In genomic region chr10:128746972-128747645, GRCm38 (mm10) we compare ENCODE assay signal across 9 mouse cellular contexts. TPM values are rescaled to one million over a fixed set of nuclear protein-coding genes. Genes with fewer than 3 reads are reported as not detected.
DNase-seq lines count a peak whose midpoint lies in the region; ATAC-seq and TF ChIP-seq lines count a peak whose summit lies in the region.
"Had no signal": no experiment of that assay in that cellular context is flagged by ENCODE, and none has a peak within 500 bp of the region (broad histone marks: within the 10 kb centered on the region; RNA-seq: fewer than 3 reads in every experiment).

No protein-coding gene starts in this region.

- peak overlapping the region; percentile 89 for H3K4me2 ChIP-seq in kidney, embryonic 15.5 days
- peak overlapping the region; percentile 97 for H3K4me2 ChIP-seq in hindbrain, embryonic 14.5 days (replicated peaks)
- H3K4me2 ChIP-seq in midbrain, embryonic 14.5 days (ENCODE audit: low read length) = peak overlapping the region; percentile 94

- H3K9ac ChIP-seq in kidney, embryonic 15.5 days = peak overlapping the region; percentile 81
- peak overlapping the region; percentile 92 for H3K9ac ChIP-seq in hindbrain, embryonic 14.5 days
- peak overlapping the region; percentile 81 for H3K9ac ChIP-seq in midbrain, embryonic 14.5 days (replicated peaks; ENCODE audit: low read length)

- no peaks in the 10 kb centered on the region for H3K36me3 ChIP-seq in kidney, embryonic 15.5 days
- 0 out of 2 replicates have a peak, but pooled peaks cover 2% of the 10 kb centered on the region for H3K36me3 ChIP-seq in hindbrain, embryonic 14.5 days (replicated peaks; ENCODE audit: control insufficient read depth, insufficient read depth)
- 0 out of 2 replicates have a peak, but pooled peaks cover 3% of the 10 kb centered on the region for H3K36me3 ChIP-seq in midbrain, embryonic 14.5 days (ENCODE audit: control insufficient read depth, insufficient read depth, low read length)

- H3K4me1 ChIP-seq in kidney, embryonic 15.5 days = peaks cover 44% of the 10 kb centered on the region
- peaks cover 35% of the 10 kb centered on the region for H3K4me1 ChIP-seq in bone marrow macrophage, adult 2 months (ENCODE audit: control insufficient read depth, insufficient read depth, low read length)
- peaks cover 34% of the 10 kb centered on the region for H3K4me1 ChIP-seq in hindbrain, embryonic 14.5 days (replicated peaks; ENCODE audit: control insufficient read depth, insufficient read depth, low read length)
- peaks cover 44% of the 10 kb centered on the region for H3K4me1 ChIP-seq in midbrain, embryonic 14.5 days (ENCODE audit: control insufficient read depth, insufficient read depth, low read length)

- intact Hi-C loops in left cerebral cortex, postnatal 25 days (cut with DNase I) = no loop called here

- ATAC-seq in kidney, embryonic 15.5 days (replicated peaks; ENCODE audit: low FRiP score) = no peak
- ATAC-seq in hindbrain, embryonic 14.5 days (ENCODE audit: low FRiP score) = no peak
- no peak for ATAC-seq in midbrain, embryonic 14.5 days (ENCODE audit: low FRiP score, low TSS enrichment)

- H3K4me3 ChIP-seq in kidney, embryonic 15.5 days (replicated peaks) = peak overlapping the region; percentile 87
- H3K4me3 ChIP-seq in bone marrow macrophage, adult 2 months (ENCODE audit: insufficient read depth, low read length) = peak overlapping the region; percentile 86
- H3K4me3 ChIP-seq in hindbrain, embryonic 14.5 days (replicated peaks; ENCODE audit: low read length) = peak overlapping the region; percentile 65
- peak overlapping the region; percentile 52 for H3K4me3 ChIP-seq in midbrain, embryonic 14.5 days (replicated peaks; ENCODE audit: low read depth, low read length)

- peak overlapping the region; percentile 99 for H3K27ac ChIP-seq in kidney, embryonic 15.5 days
- peak overlapping the region; percentile 76 for H3K27ac ChIP-seq in bone marrow macrophage, adult 2 months (ENCODE audit: insufficient read depth, low read depth, low read length)
- H3K27ac ChIP-seq in hindbrain, embryonic 14.5 days = peak overlapping the region; percentile 94
- H3K27ac ChIP-seq in midbrain, embryonic 14.5 days (replicated peaks; ENCODE audit: low read depth, low read length) = peak overlapping the region; percentile 92; the same call in 1 of the 2 replicates

- no peak for TF ChIP-seq CTCF in bone marrow macrophage, adult 2 months (IDR thresholded peaks at IDR 0.05; ENCODE audit: low read depth, low read length)

- DNase-seq in kidney, postnatal 10 days = no peak
- DNase-seq in hindbrain, embryonic 14.5 days (ENCODE audit: low spot score) = no peak
- no peak for DNase-seq in midbrain, embryonic 14.5 days
- no peak for DNase-seq in left cerebral cortex, postnatal 25 days (ENCODE audit: low spot score in 2 of 2)
- no peak for DNase-seq in layer of hippocampus, postnatal 25 days (ENCODE audit: extremely low spot score in 1 of 2, low spot score in 1 of 2)
- DNase-seq in adrenal gland, postnatal 25 days = no peak

- WGBS in kidney, embryonic 15.5 days = 40% methylated on average over 9 of the region's 9 CpGs
- WGBS in hindbrain, embryonic 14.5 days = 42% methylated on average over 9 of the region's 9 CpGs
- WGBS in midbrain, embryonic 14.5 days = 47% methylated on average over 9 of the region's 9 CpGs

- peaks cover 14% of the 10 kb centered on the region for H3K27me3 ChIP-seq in kidney, embryonic 15.5 days
- H3K27me3 ChIP-seq in hindbrain, embryonic 14.5 days (ENCODE audit: control insufficient read depth, insufficient read depth, low read length) = peaks cover 30% of the 10 kb centered on the region
- H3K27me3 ChIP-seq in midbrain, embryonic 14.5 days (ENCODE audit: control insufficient read depth, insufficient read depth, low read length) = peaks cover 32% of the 10 kb centered on the region

- no peaks in the 10 kb centered on the region for H3K9me3 ChIP-seq in kidney, embryonic 15.5 days (replicated peaks)
- no peaks in the 10 kb centered on the region for H3K9me3 ChIP-seq in hindbrain, embryonic 14.5 days (ENCODE audit: control insufficient read depth, low read length)
- H3K9me3 ChIP-seq in midbrain, embryonic 14.5 days (ENCODE audit: control insufficient read depth, low read length) = no peaks in the 10 kb centered on the region

- TF ChIP-seq POLR2A in bone marrow macrophage, adult 2 months (IDR thresholded peaks at IDR 0.05; ENCODE audit: borderline replicate concordance, low read depth, low read length) = no peak

RNA-seq across cellular contexts. Expression of gene Pym1, which starts 0.6 kb away (rescaled TPM):
- 40.2 and 41.4 TPM in 2 replicates for polyA plus RNA-seq in kidney, embryonic 15.5 days (2015; fragmentation: Nextera tagmentation; extraction: Ambion mirVana)
- 26.1 and 33.8 TPM in 2 replicates for polyA plus RNA-seq in bone marrow macrophage, adult 2 months (2012; ENCODE audit: insufficient read depth, insufficient read length, missing spikeins)
- polyA plus RNA-seq in hindbrain, embryonic 14.5 days (2014; fragmentation: Nextera tagmentation; extraction: Ambion mirVana) = 38.6 and 42.0 TPM in 2 replicates
- polyA plus RNA-seq in midbrain, embryonic 14.5 days (2014; fragmentation: Nextera tagmentation; extraction: Ambion mirVana) = 46.7 and 60.0 TPM in 2 replicates
- 10 to 100 TPM; 28.8 to 29.5 TPM for total RNA-seq in left cerebral cortex, postnatal 25 days (2021)
- 10 to 100 TPM; 25.1 to 26.3 TPM for total RNA-seq in layer of hippocampus, postnatal 25 days (2021)
- 19.5 and 25.2 TPM in 2 replicates for total RNA-seq in adrenal gland, postnatal 25 days (2021)

RNA-seq across cellular contexts. Expression of gene Dgka, which starts 2.5 kb away (rescaled TPM):
- polyA plus RNA-seq in kidney, embryonic 15.5 days (2015; fragmentation: Nextera tagmentation; extraction: Ambion mirVana) = 5.9 and 6.0 TPM in 2 replicates
- polyA plus RNA-seq in bone marrow macrophage, adult 2 months (2012; ENCODE audit: insufficient read depth, insufficient read length, missing spikeins) = 26.1 and 29.6 TPM in 2 replicates
- polyA plus RNA-seq in hindbrain, embryonic 14.5 days (2014; fragmentation: Nextera tagmentation; extraction: Ambion mirVana) = 6.9 and 7.7 TPM in 2 replicates
- polyA plus RNA-seq in midbrain, embryonic 14.5 days (2014; fragmentation: Nextera tagmentation; extraction: Ambion mirVana) = 5.7 and 6.2 TPM in 2 replicates
- total RNA-seq in left cerebral cortex, postnatal 25 days (2021) = 1 to 10 TPM; 5.1 to 6.3 TPM
- 1 to 10 TPM; 9.3 to 9.8 TPM for total RNA-seq in layer of hippocampus, postnatal 25 days (2021)
- 15.1 and 17.6 TPM in 2 replicates for total RNA-seq in adrenal gland, postnatal 25 days (2021)

RNA-seq across cellular contexts. Expression of gene Cdk2, which starts 42.3 kb away (rescaled TPM):
- 106 and 107 TPM in 2 replicates for polyA plus RNA-seq in kidney, embryonic 15.5 days (2015; fragmentation: Nextera tagmentation; extraction: Ambion mirVana)
- polyA plus RNA-seq in bone marrow macrophage, adult 2 months (2012; ENCODE audit: insufficient read depth, insufficient read length, missing spikeins) = 47.0 and 53.0 TPM in 2 replicates
- 17.1 and 21.0 TPM in 2 replicates for polyA plus RNA-seq in hindbrain, embryonic 14.5 days (2014; fragmentation: Nextera tagmentation; extraction: Ambion mirVana)
- 13.2 and 24.2 TPM in 2 replicates for polyA plus RNA-seq in midbrain, embryonic 14.5 days (2014; fragmentation: Nextera tagmentation; extraction: Ambion mirVana)
- 1 to 10 TPM; 2.5 to 3.2 TPM for total RNA-seq in left cerebral cortex, postnatal 25 days (2021)
- total RNA-seq in layer of hippocampus, postnatal 25 days (2021) = 1 to 10 TPM; 2.7 to 4.0 TPM
- 27.4 and 29.0 TPM in 2 replicates for total RNA-seq in adrenal gland, postnatal 25 days (2021)

RNA-seq across cellular contexts. Expression of gene Pmel, which starts 43.1 kb away (rescaled TPM):
- polyA plus RNA-seq in kidney, embryonic 15.5 days (2015; fragmentation: Nextera tagmentation; extraction: Ambion mirVana) = 1.2 TPM in 2 replicates
- polyA plus RNA-seq in bone marrow macrophage, adult 2 months (2012; ENCODE audit: insufficient read depth, insufficient read length, missing spikeins) = 0.37 and 0.67 TPM in 2 replicates
- 0.79 and 0.85 TPM in 2 replicates for polyA plus RNA-seq in hindbrain, embryonic 14.5 days (2014; fragmentation: Nextera tagmentation; extraction: Ambion mirVana)
- polyA plus RNA-seq in midbrain, embryonic 14.5 days (2014; fragmentation: Nextera tagmentation; extraction: Ambion mirVana) = 0.22 and 0.38 TPM in 2 replicates
- total RNA-seq in left cerebral cortex, postnatal 25 days (2021) = under 1 TPM; 0.39 to 0.96 TPM
- under 1 TPM; 0.49 to 0.62 TPM for total RNA-seq in layer of hippocampus, postnatal 25 days (2021)
- total RNA-seq in adrenal gland, postnatal 25 days (2021) = 1.5 and 2.2 TPM in 2 replicates

RNA-seq across cellular contexts. Expression of gene Mmp19, which starts 43.6 kb away (rescaled TPM):
- 0.73 and 1.6 TPM in 2 replicates for polyA plus RNA-seq in kidney, embryonic 15.5 days (2015; fragmentation: Nextera tagmentation; extraction: Ambion mirVana)
- polyA plus RNA-seq in bone marrow macrophage, adult 2 months (2012; ENCODE audit: insufficient read depth, insufficient read length, missing spikeins) = 26.8 and 28.3 TPM in 2 replicates
- polyA plus RNA-seq in hindbrain, embryonic 14.5 days (2014; fragmentation: Nextera tagmentation; extraction: Ambion mirVana) = 0.65 and 0.80 TPM in 2 replicates
- polyA plus RNA-seq in midbrain, embryonic 14.5 days (2014; fragmentation: Nextera tagmentation; extraction: Ambion mirVana) = 0.22 and 0.41 TPM in 2 replicates
- under 1 TPM; 0.39 to 0.78 TPM for total RNA-seq in left cerebral cortex, postnatal 25 days (2021)
- under 1 TPM; 0.54 to 0.81 TPM for total RNA-seq in layer of hippocampus, postnatal 25 days (2021)
- 38.6 and 46.9 TPM in 2 replicates for total RNA-seq in adrenal gland, postnatal 25 days (2021)
- total RNA-seq: hematopoietic stem cell, adult 5-6 weeks had no signal
